In the genomic region with DNA sequence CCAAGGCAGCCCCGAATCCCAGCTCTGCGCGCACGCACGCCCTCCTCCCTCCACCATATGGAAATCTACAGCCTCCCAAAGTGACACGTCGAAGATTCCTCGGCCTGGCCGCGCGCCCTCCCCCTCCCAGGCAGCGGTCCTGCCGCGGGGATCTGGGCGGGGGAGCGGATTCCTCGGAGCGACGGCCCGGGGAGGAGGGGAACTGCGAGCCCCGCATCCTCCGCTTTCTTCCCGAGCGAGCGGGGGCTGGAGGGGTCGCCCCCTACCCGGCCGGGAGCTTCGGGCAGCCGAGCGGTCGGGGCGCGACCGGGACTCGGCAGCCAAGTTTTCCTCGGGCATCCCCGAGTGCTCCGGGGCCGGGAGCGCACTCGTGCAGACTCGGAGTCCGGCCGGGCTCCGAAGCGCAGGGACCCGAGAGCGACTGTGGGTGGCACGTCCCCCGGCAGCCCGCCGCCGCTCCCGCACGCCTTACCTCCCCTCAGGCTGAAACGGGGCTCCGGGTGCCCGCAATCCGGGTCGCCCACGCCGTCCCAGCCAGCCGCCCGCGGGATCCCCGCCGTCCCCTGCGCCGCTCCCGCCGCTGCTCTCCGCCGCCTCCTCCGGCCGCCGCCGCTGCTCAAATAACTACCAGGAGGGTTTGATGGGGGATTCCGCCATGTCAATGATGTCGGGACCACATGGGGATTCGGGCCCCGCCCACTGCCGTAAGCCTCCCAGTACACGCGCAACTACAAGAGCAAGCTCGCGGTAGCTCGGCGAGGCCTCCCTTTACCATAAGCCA, we compare ENCODE assay signal across 9 mouse cellular contexts. TPM values are rescaled to one million over a fixed set of nuclear protein-coding genes. Genes with fewer than 3 reads are reported as not detected.
DNase-seq lines count a peak whose midpoint lies in the region; ATAC-seq and TF ChIP-seq lines count a peak whose summit lies in the region.
"Had no signal": no experiment of that assay in that cellular context is flagged by ENCODE, and none has a peak within 500 bp of the region (broad histone marks: within the 10 kb centered on the region; RNA-seq: fewer than 3 reads in every experiment).

A gene (minus strand): TSS at position 660 of the 781 bp plus-strand sequence.

- H3K4me3 ChIP-seq in bone marrow macrophage, adult 2 months (ENCODE audit: insufficient read depth, low read length), result peak within 1 kb of the TSS; percentile 90
- peak within 1 kb of the TSS; percentile 86 for H3K4me3 ChIP-seq in embryonic fibroblast, embryonic 13.5 days (ENCODE audit: insufficient read depth, low read length)
- peak within 1 kb of the TSS; percentile 90 for H3K4me3 ChIP-seq in heart, embryonic 12.5 days
- peak within 1 kb of the TSS; percentile 75 for H3K4me3 ChIP-seq in kidney, embryonic 16.5 days (ENCODE audit: low read length)
- peak within 1 kb of the TSS; percentile 72 for H3K4me3 ChIP-seq in liver, adult 2 months (ENCODE audit: insufficient read depth, low read depth, low read length)

- TF ChIP-seq POLR2A in bone marrow macrophage, adult 2 months (IDR thresholded peaks at IDR 0.05; ENCODE audit: borderline replicate concordance, low read depth, low read length), result 0 out of 2 replicates have a peak, but pooled peaks have one; percentile 7
- TF ChIP-seq POLR2A in embryonic fibroblast, embryonic 13.5 days (IDR thresholded peaks at IDR 0.05; ENCODE audit: low read depth, low read length), result peak; percentile 82
- peak; percentile 63; the same call in 1 of the 2 replicates for TF ChIP-seq POLR2A in liver, adult 2 months (IDR thresholded peaks at IDR 0.05; ENCODE audit: extremely low read depth, insufficient read depth, low read length)

- peak within 1 kb of the TSS; percentile 98 for H3K9ac ChIP-seq in heart, embryonic 12.5 days
- peak within 1 kb of the TSS; percentile 95 for H3K9ac ChIP-seq in kidney, embryonic 16.5 days (replicated peaks; ENCODE audit: low read length)
- H3K9ac ChIP-seq in liver, adult 2 months (ENCODE audit: low read depth, low read length), result peak within 1 kb of the TSS; percentile 88

- TF ChIP-seq CTCF in bone marrow macrophage, adult 2 months (IDR thresholded peaks at IDR 0.05; ENCODE audit: low read depth, low read length), result no peak
- no peak for TF ChIP-seq CTCF in embryonic fibroblast, embryonic 13.5 days (IDR thresholded peaks at IDR 0.05; ENCODE audit: borderline replicate concordance, insufficient read depth, low read length)
- no peak for TF ChIP-seq CTCF in liver, adult 2 months (IDR thresholded peaks at IDR 0.05; ENCODE audit: low read depth, low read length)

- peaks cover 7% of the 10 kb centered on the region; the same call in 1 of the 2 replicates for H3K79me2 ChIP-seq in liver, adult 2 months (ENCODE audit: control insufficient read depth, insufficient read depth, low read length)

- peak; percentile 86 for DNase-seq in 3134 (ENCODE audit: extremely low read depth, insufficient read length, low spot score)
- peak; percentile 74 for DNase-seq in liver, adult 2 months (ENCODE audit: extremely low read depth, low read depth, low spot score)
- peak; percentile 84 to 87 for DNase-seq in spleen, postnatal 36 days (ENCODE audit: low spot score in 2 of 2)

- no peaks in the 10 kb centered on the region for H3K9me3 ChIP-seq in heart, embryonic 12.5 days (replicated peaks)
- no peaks in the 10 kb centered on the region for H3K9me3 ChIP-seq in kidney, embryonic 16.5 days (ENCODE audit: low read length)

- peak within 1 kb of the TSS; percentile 78 for H3K27ac ChIP-seq in bone marrow macrophage, adult 2 months (ENCODE audit: insufficient read depth, low read depth, low read length)
- H3K27ac ChIP-seq in embryonic fibroblast, embryonic 13.5 days (ENCODE audit: insufficient read depth, low read length), result peak within 1 kb of the TSS; percentile 99
- peak within 1 kb of the TSS; percentile 99 for H3K27ac ChIP-seq in heart, embryonic 12.5 days (ENCODE audit: poor library complexity, severe bottlenecking)
- peak within 1 kb of the TSS; percentile 99 for H3K27ac ChIP-seq in kidney, embryonic 16.5 days (ENCODE audit: low read length)
- H3K27ac ChIP-seq in liver, adult 2 months (replicated peaks; ENCODE audit: insufficient read depth, low read depth, low read length), result peak within 1 kb of the TSS; percentile 95

- no peaks in the 10 kb centered on the region for H3K36me3 ChIP-seq in heart, embryonic 12.5 days
- H3K36me3 ChIP-seq in kidney, embryonic 16.5 days (ENCODE audit: insufficient read depth, low read length), result no peaks in the 10 kb centered on the region
- no peaks in the 10 kb centered on the region for H3K36me3 ChIP-seq in liver, adult 2 months (ENCODE audit: control insufficient read depth, insufficient read depth, low read length)

- H3K4me1 ChIP-seq in bone marrow macrophage, adult 2 months (ENCODE audit: control insufficient read depth, insufficient read depth, low read length), result peaks cover 19% of the 10 kb centered on the region
- peaks cover 5% of the 10 kb centered on the region; the same call in 1 of the 2 replicates for H3K4me1 ChIP-seq in embryonic fibroblast, embryonic 13.5 days (ENCODE audit: control insufficient read depth, insufficient read depth, low read length)
- peaks cover 28% of the 10 kb centered on the region for H3K4me1 ChIP-seq in heart, embryonic 12.5 days (replicated peaks)
- peaks cover 24% of the 10 kb centered on the region for H3K4me1 ChIP-seq in kidney, embryonic 16.5 days (ENCODE audit: insufficient read depth, low read length)
- no peaks in the 10 kb centered on the region; the same call in 1 of the 2 replicates for H3K4me1 ChIP-seq in liver, adult 2 months (ENCODE audit: control insufficient read depth, insufficient read depth, low read length)

- H3K27me3 ChIP-seq in heart, embryonic 12.5 days (replicated peaks), result no peaks in the 10 kb centered on the region
- H3K27me3 ChIP-seq in kidney, embryonic 16.5 days (ENCODE audit: insufficient read depth, low read length), result no peaks in the 10 kb centered on the region
- no peaks in the 10 kb centered on the region for H3K27me3 ChIP-seq in liver, adult 2 months (ENCODE audit: control insufficient read depth, insufficient read depth, low read length)
- H3K27me3 ChIP-seq: CH12.LX had no signal

- under 1% methylated on average over 76 of the region's 90 CpGs for WGBS in heart, embryonic 12.5 days
- under 1% methylated on average over 87 of the region's 90 CpGs for WGBS in kidney, embryonic 16.5 days
- WGBS in liver, adult 2 months, result 1% methylated on average over 82 of the region's 90 CpGs

- H3K4me2 ChIP-seq in heart, embryonic 12.5 days, result peak within 1 kb of the TSS; percentile 94
- H3K4me2 ChIP-seq in kidney, embryonic 16.5 days (replicated peaks; ENCODE audit: low read depth, low read length), result peak within 1 kb of the TSS; percentile 66

- ATAC-seq in heart, embryonic 12.5 days (ENCODE audit: insufficient number of reproducible peaks, low FRiP score), result peak; percentile 83
- ATAC-seq in kidney, embryonic 16.5 days (ENCODE audit: low FRiP score, low TSS enrichment), result peak; percentile 89
- ATAC-seq in monocyte, adult 5-6 weeks (replicated peaks; ENCODE audit: insufficient number of reproducible peaks, low FRiP score, low TSS enrichment, poor library complexity, severe bottlenecking), result peak; percentile 97

RNA-seq across cellular contexts. Expression of the gene that starts here (rescaled TPM):
- 30.8 and 33.8 TPM in 2 replicates for polyA plus RNA-seq in bone marrow macrophage, adult 2 months (2012; ENCODE audit: insufficient read depth, insufficient read length, missing spikeins)
- 130 and 144 TPM in 2 replicates for polyA plus RNA-seq in embryonic fibroblast, embryonic 13.5 days (2011; ENCODE audit: insufficient read length, low read depth, missing spikeins)
- polyA plus RNA-seq in heart, embryonic 12.5 days (2016; fragmentation: Nextera tagmentation; extraction: Ambion mirVana), result 36.8 and 43.6 TPM in 2 replicates
- 29.8 and 30.4 TPM in 2 replicates for polyA plus RNA-seq in kidney, embryonic 16.5 days (2015; fragmentation: Nextera tagmentation; extraction: Ambion mirVana)
- 9.4 and 9.9 TPM in 2 replicates for total RNA-seq in liver, adult 2 months (2014; rRNA removed)
- 3.3 and 3.9 TPM in 2 replicates for polyA plus RNA-seq in liver, adult 2 months (2012; rRNA removed)
- total RNA-seq in monocyte, adult 5-6 weeks (2017), result 11.4 to 14.0 TPM (median 12.6 TPM) in 3 replicates

Comparison
In these comparisons a context has a peak if more than half of its experiments do, and no peak if none do; other contexts are left out.
1. Peak in every context shown above with its lines: DNase-seq, ATAC-seq, H3K4me3 ChIP-seq and H3K27ac ChIP-seq.
2. POLR2A ChIP-seq: peak in every context shown above with its lines; median percentile 82 in embryonic fibroblast, embryonic 13.5 days; 63 in liver, adult 2 months; 7 in bone marrow macrophage, adult 2 months.